Mouse (Mus musculus) erythroid progenitor cell, adult 5-6 weeks (primary cell): Measurements from ENCODE around the gene Dnajb9. TPM values are rescaled to one million over a fixed set of nuclear protein-coding genes. Genes with fewer than 3 reads are reported as not detected.
"Not testable (repeated sequence)": the region's sequence is repeated elsewhere in the genome, so short reads cannot be mapped to it uniquely, and the experiment has no call there.

Experiments
- ATAC-seq: replicated peaks from 2 replicates; pipeline ENCODE4 v1.8.0; 2016; ENCODE audit warnings: moderate number of reproducible peaks, mild to moderate bottlenecking, moderate TSS enrichment, inconsistent platforms; ENCODE audit not compliant: poor library complexity, low FRiP score, severe bottlenecking
- total RNA-seq, 2 experiments: library from RNA; stranded (forward) in 1 of 2; stranded (reverse) in 1 of 2; fragments of 150-400 nt in 1 of 2; fragments of 186-747, 209-891 nt in 1 of 2; gene quantifications; 2 replicates each; pipeline versions ENCODE4 v1.2.3 to v1.2.4; 2015 to 2017; ENCODE audit warnings: low replicate concordance in 2 of 2

The Dnajb9 gene
- total RNA-seq (2015; ENCODE audit: low replicate concordance) (24.9 and 34.0 TPM in 2 replicates), total RNA-seq (2017; ENCODE audit: low replicate concordance) (3.9 and 7.9 TPM in 2 replicates)

- ATAC-seq, result peak; percentile 99
Measured at GRCm38 (mm10) chr12:44209824-44210752, at the start of gene Dnajb9. TSS of gene Dnajb9 (minus strand) at chr12:44210326.

DNA sequence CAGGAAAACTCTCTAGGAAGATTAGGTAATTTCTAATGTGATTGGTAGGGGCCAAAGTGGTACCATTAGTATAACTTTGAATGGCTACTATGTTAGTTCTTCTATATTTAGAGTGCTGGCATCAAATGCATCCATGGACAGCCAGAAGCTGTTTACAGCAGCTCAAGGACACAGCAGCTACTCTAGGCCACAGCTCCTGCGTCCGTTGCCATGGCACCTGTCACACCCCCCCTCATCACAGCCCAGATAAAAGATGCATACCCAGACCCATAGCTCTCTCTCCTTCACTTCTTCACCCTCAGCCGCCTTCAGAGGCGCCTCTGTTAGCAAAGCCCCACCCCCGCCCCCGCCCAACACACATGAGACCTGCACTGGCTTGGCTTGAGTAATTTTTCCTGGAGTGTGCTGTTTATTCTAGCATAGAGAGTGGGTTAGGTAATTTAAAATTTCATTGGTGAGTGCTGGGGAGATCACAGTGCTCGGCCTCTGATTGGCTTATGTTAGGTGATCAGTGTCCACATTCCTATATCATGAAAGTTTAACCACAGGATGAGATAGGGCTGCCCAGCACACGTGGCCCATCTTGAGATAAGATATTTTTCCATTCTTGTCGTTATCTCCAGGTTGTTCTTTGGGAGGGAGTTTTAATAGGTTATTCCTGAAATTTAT, 38.3 kb upstream of the Dnajb9 start:
- ATAC-seq, result no peak

DNA sequence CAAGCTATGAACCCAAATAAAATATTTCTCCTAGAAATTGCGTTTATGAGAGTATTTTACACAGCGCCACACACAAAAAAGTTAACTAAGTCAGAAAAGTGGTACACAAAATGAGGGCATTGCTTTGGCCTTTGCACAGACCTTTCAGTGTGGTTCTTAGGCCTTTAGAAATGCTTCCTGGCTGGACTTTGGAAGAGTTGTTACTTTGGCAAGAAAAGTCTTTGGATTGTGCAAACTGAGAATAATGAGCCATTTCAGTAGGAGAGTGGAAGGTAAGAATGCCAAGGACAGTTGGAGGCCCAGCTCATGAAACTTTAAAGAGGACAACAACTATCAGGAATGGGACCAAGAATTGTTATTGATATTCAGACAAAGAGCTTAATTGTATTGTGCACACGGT, 35.6 kb upstream of the Dnajb9 start:
- no peak for ATAC-seq

DNA sequence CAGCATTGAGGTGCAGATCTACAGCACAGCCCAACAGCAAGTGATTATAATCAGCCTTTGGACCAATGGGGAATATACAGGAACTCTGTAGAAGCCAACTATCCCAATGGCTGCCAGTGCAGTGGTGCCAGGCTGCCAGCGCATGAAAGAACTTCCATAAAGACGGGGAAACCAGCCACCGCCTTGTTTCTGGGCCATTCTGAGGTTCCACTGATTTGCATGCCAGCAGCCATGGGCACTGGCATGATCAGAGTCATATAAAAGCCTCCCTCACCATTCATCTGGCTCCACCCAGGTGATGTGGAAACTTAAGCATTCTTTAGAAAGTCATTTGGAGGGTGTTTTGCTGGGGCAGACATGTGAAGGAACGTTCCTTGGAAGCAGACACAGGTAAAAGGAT, 32.3 kb upstream of the Dnajb9 start:
- no peak for ATAC-seq

DNA sequence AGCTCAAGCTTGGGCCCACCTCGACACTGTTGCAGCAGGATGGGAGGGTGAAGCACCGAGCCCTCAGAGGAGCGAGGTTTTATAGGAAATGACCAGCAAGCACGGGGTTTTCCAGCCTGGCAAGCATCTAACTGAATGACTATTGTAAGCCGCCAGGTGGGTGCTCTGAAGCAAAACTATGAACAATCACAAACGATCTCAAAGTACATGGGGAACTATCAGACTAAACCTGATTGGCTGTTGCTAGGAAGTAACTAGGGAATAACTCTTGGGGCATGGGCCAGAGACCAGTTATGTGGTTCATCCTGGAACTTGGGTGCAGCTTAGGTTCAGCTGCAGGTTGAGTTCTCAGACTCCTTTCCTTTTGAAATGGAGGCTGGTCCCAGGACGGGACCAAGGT, 31.0 kb upstream of the Dnajb9 start:
- no peak for ATAC-seq

- no peak for ATAC-seq
Measured at GRCm38 (mm10) chr12:44224650-44225049, 14.5 kb upstream of the Dnajb9 start.

DNA sequence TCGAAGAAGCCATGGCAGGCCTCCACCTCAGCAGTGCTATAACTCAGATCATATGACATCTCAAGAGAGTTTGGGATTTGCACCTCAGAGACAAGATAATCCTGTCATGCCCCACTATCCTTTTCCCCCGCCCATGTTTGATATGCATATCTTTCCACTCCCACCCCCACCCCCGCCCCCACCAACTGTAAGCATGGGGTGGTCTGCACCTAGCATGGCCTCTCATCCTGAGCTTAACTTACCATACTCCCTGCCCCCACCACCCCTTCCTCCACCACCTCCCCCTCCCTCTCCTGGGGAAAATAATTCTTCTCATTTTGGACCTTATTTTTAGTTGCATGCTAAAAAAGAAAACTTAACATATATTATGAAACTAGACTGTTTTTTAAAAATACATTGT, 12.9 kb upstream of the Dnajb9 start:
- ATAC-seq, result no peak

DNA sequence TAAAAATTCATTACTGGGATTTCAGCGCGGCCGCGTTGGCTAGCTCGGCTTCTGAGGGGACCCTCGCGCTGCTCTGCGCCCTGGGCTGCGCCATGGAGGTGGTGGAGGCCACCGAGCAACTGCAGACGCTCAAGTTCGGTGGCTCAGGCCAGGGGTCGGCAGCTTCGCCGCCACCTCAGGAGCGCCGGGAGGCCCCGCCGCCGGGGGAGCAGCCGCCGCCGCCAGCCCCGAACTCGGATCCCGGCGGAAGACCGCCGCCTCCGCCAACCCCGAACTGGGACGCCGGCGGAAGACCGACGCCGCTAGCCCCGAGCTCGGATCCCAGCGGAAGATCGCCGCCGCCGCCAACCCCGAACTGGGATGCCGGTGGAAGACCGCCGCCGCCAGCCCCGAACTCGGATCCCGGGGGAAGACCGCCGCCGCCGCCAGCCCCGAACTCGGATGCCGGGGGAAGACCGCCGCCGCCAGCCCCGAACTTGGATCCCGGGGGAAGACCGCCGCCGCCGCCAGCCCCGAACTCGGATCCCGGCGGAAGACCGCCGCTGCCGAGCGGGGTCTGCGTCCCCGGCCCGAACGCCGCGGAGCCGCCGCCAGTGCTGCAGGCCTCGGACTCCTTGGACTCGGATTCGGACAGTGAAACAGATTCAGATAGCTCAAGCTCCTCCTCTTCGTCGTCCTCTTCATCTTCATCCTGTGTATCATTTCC, 11.7 kb upstream of the Dnajb9 start:
- no peak for ATAC-seq

- not testable (repeated sequence) for ATAC-seq
Measured at GRCm38 (mm10) chr12:44221070-44221469, 10.9 kb upstream of the Dnajb9 start, which contains the start of gene Pnpla8. TSS of gene Pnpla8 (plus strand) at chr12:44221370.

GRCm38 (mm10) chr12:44211555-44211954, 1.4 kb upstream of the Dnajb9 start:
- no peak for ATAC-seq

DNA sequence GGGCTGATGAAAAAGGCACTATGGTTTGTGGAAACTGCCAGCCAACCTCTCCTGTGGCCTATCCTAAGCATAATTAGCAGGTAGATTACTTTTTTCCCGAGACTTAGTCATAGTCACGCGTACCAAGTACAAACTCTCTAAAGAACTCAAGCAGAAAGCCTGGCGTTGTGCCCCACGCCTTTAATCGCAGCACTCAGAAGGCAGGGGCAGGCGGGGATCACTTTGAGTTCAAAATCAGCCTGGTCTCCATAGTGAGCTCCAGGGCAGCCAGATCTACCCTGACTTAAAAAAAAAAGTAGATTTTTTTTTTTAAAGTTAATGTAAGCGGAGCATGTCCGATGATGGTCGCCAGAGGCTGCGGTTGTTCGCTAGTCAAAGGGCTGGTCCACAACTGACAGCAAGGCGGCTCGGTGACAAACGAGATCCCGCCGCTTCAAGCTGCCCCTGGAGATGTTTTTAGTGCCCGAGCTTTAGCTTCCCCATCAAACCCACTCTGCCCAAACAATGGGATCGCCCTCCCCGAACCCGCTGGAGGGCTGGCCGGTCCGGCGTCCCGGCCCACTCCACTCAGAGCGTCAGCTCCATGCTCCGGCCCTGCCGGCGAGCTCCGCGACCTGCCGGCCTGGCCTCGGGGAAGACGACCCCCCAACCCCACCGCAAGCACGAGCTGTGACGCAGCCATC, 844 bp downstream of the Dnajb9 start:
- ATAC-seq, result no peak

DNA sequence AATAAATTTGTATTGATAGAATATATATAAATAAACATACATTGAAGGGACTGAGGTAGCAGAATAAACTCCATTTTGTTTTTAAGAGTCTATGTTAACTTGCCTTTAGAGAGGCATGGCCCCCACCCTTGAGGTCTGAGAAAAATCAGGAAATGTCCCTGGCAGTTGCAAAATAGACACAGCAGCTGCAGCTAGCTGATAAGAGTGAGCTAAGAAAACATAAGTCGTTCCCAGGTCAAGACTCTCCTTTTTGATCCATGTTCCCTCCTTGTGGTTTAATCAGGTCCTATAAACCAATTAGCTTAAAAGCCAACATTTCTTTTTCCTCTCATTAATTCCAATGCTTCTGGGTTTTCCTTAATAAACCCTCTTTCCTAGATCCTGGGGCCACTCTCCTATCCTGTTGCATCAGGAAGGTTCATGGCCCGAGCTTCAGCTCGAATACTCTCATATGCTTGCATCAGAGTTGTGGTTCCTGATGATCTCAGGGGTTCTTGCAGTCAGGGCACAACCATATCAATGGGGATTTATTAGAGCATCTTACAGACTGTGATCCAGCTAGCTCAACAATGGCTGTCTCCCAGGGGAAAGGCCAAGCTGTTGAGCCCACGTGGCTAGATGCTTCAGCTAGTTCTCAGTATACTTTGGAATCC, 12.1 kb downstream of the Dnajb9 start:
- ATAC-seq, result no peak

- no peak for ATAC-seq
Measured at GRCm38 (mm10) chr12:44181081-44181982, 28.8 kb downstream of the Dnajb9 start.

DNA sequence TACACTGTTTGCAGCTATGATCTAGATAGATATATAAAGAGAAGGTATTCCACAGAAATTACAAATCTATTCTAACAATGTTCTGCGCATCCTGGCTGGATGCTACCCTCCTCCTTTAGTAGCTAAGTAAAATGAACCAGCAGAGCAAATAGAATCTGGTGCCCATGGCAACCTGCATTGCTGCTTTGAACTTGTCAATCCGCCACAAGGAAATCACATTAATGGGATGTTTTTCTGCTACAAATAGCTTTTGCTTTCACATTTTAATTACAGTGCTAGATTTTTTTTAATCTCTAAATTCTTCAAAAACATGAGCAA, 33.1 kb downstream of the Dnajb9 start:
- no peak for ATAC-seq

GRCm38 (mm10) chr12:44176331-44177037, 33.6 kb downstream of the Dnajb9 start:
- no peak for ATAC-seq

DNA sequence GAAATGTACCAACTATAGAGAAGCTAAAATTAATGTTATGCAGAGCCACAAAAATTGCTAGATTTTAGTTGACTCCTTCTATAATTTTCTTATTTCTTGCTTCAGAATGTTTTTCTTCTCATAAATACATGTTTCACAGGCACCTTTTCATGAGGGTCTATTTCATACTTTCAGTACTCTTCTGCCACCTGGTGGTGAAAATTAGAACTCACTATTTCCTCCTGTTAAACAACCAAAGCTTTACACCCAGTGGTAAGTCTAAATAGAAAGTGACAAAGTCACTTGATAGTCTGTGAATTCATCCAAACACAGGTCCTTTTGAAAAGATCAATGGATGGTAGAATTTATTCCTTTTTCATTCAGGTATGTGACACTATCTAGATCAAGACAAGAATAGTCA, 43.2 kb downstream of the Dnajb9 start:
- ATAC-seq, result no peak

GRCm38 (mm10) chr12:44159349-44159748, 50.8 kb downstream of the Dnajb9 start:
- no peak for ATAC-seq
